Mouse (Mus musculus) intestine, postnatal 0 days (tissue): ENCODE data around the gene 2900026A02Rik. TPM values are rescaled to one million over a fixed set of nuclear protein-coding genes. Genes with fewer than 3 reads are reported as not detected.

Source experiments
- ATAC-seq: fragments of 200-750 bp; cut with Nextera tagmentation; 2 replicates; pipeline ENCODE4 v1.8.0; 2017; ENCODE audit warnings: mild to moderate bottlenecking, moderate TSS enrichment, moderate library complexity
- H3K27ac ChIP-seq: fragments of 300-500 bp; sonication (generic); 2 replicates; pipeline ENCODE4 v1.5.1; 2014; ENCODE audit warnings: mild to moderate bottlenecking, low read depth, low read length, moderate library complexity
- H3K27me3 ChIP-seq: fragments of 300-500 bp; sonication (generic); replicated peaks from 2 replicates; pipeline ENCODE4 v1.6.1; 2014; ENCODE audit warnings: low read length, mixed read lengths; ENCODE audit not compliant: control insufficient read depth, insufficient read depth
- H3K36me3 ChIP-seq: fragments of 300-500 bp; sonication (generic); 2 replicates; pipeline ENCODE4 v1.6.1; 2014; ENCODE audit warnings: mild to moderate bottlenecking, moderate library complexity; ENCODE audit not compliant: control insufficient read depth, insufficient read depth
- H3K4me1 ChIP-seq: fragments of 300-500 bp; sonication (generic); replicated peaks from 2 replicates; pipeline ENCODE4 v1.6.1; 2014; ENCODE audit warnings: antibody characterized with exemption, low read length, mixed read lengths; ENCODE audit not compliant: control insufficient read depth, insufficient read depth
- H3K4me2 ChIP-seq: fragments of 300-500 bp; sonication (generic); replicated peaks from 2 replicates; pipeline ENCODE4 v1.6.1; 2014; ENCODE audit warnings: low read depth, mild to moderate bottlenecking, moderate library complexity
- H3K4me3 ChIP-seq: fragments of 300-500 bp; sonication (generic); 2 replicates; pipeline ENCODE4 v1.5.1; 2014; ENCODE audit warnings: low read depth, low read length
- H3K9ac ChIP-seq: fragments of 300-500 bp; sonication (generic); 2 replicates; pipeline ENCODE4 v1.6.1; 2014; ENCODE audit warnings: mild to moderate bottlenecking, low read depth, low read length
- H3K9me3 ChIP-seq: fragments of 300-500 bp; sonication (generic); 2 replicates; pipeline ENCODE4 v1.6.1; 2016; ENCODE audit warnings: mixed run types; ENCODE audit not compliant: control insufficient read depth
- CTCF ChIP-seq: sonication (generic); IDR thresholded peaks from 2 replicates; pipeline ENCODE4 v1.5.1; 2016; ENCODE audit warnings: low read depth, mild to moderate bottlenecking, control low read depth, antibody characterized with exemption, moderate library complexity
- WGBS: fragments of 180-500 bp; shearing (Covaris S2); extraction: QIAGEN DNeasy Blood & Tissue Kit; methylation state at CpG from one replicate; pipeline ENCODE4 v1.1.7; 2014; 5-methylcytosine and 5-hydroxymethylcytosine counted together
- polyA plus RNA-seq: library from polyadenylated mRNA; unstranded; fragments of >200 nt; fragmentation: Nextera tagmentation; extraction: Ambion mirVana; gene quantifications from 2 replicates; pipeline ENCODE4 v1.2.1, GENCODE M21; 2015

2900026A02Rik gene
- polyA plus RNA-seq, 1 experiment from 2014 or later = 8.0 TPM

GRCm38 (mm10) chr5:113151554-113152103, 69.4 kb downstream of the 2900026A02Rik start:
- H3K27me3 ChIP-seq = no peaks in the 10 kb centered on the region
- H3K9ac ChIP-seq = no peak overlapping the region
- peaks cover 2% of the 10 kb centered on the region; the same call in 1 of the 2 replicates for H3K4me1 ChIP-seq
- peaks cover 5% of the 10 kb centered on the region; the same call in 1 of the 2 replicates for H3K36me3 ChIP-seq
- H3K4me3 ChIP-seq = no peak overlapping the region
- 36% methylated on average over 11 of the region's 11 CpGs for WGBS
- no peaks in the 10 kb centered on the region for H3K9me3 ChIP-seq
- H3K4me2 ChIP-seq = no peak overlapping the region
- H3K27ac ChIP-seq = peak overlapping the region; percentile 58
- TF ChIP-seq CTCF = no peak
- ATAC-seq = no peak

GRCm38 (mm10) chr5:113150871-113151553, 70.0 kb downstream of the 2900026A02Rik start:
- no peak for TF ChIP-seq CTCF
- H3K9ac ChIP-seq = no peak overlapping the region
- peaks cover 5% of the 10 kb centered on the region; the same call in 1 of the 2 replicates for H3K36me3 ChIP-seq
- H3K4me1 ChIP-seq = peaks cover 2% of the 10 kb centered on the region; the same call in 1 of the 2 replicates
- no peak overlapping the region for H3K4me2 ChIP-seq
- H3K27ac ChIP-seq = peak overlapping the region; percentile 58
- 55% methylated on average over 9 of the region's 9 CpGs for WGBS
- no peaks in the 10 kb centered on the region for H3K9me3 ChIP-seq
- no peak overlapping the region for H3K4me3 ChIP-seq
- H3K27me3 ChIP-seq = no peaks in the 10 kb centered on the region
- no peak for ATAC-seq

GRCm38 (mm10) chr5:113149052-113149451, 72.0 kb downstream of the 2900026A02Rik start:
- WGBS = 75% methylated on average over 7 of the region's 7 CpGs
- H3K27me3 ChIP-seq = no peaks in the 10 kb centered on the region
- H3K4me1 ChIP-seq = peaks cover 2% of the 10 kb centered on the region; the same call in 1 of the 2 replicates
- H3K36me3 ChIP-seq = peaks cover 5% of the 10 kb centered on the region; the same call in 1 of the 2 replicates
- TF ChIP-seq CTCF = no peak
- no peaks in the 10 kb centered on the region for H3K9me3 ChIP-seq
- no peak for ATAC-seq
- H3K4me2 ChIP-seq = no peak overlapping the region
- no peak overlapping the region for H3K4me3 ChIP-seq
- H3K27ac ChIP-seq = no peak overlapping the region
- H3K9ac ChIP-seq = no peak overlapping the region

- Histone ChIP-seq H3K4me2 (no peak overlapping the region), H3K36me3 (peaks cover 5% of the 10 kb centered on the region; the same call in 1 of the 2 replicates), H3K4me1 (peaks cover 2% of the 10 kb centered on the region; the same call in 1 of the 2 replicates), H3K27ac (no peak overlapping the region), H3K9ac (no peak overlapping the region), H3K27me3 (no peaks in the 10 kb centered on the region), H3K4me3 (no peak overlapping the region), H3K9me3 (no peaks in the 10 kb centered on the region)
- ATAC-seq = no peak
- no peak for TF ChIP-seq CTCF
- 81% methylated on average over 13 of the region's 13 CpGs for WGBS
These were observed 73.0 kb downstream of the 2900026A02Rik start for GRCm38 (mm10) chr5:113147994-113148471.

- Histone ChIP-seq H3K9me3 (no peaks in the 10 kb centered on the region), H3K36me3 (peaks cover 5% of the 10 kb centered on the region; the same call in 1 of the 2 replicates), H3K9ac (no peak overlapping the region), H3K4me1 (peaks cover 2% of the 10 kb centered on the region; the same call in 1 of the 2 replicates), H3K4me2 (no peak overlapping the region), H3K27me3 (no peaks in the 10 kb centered on the region), H3K4me3 (no peak overlapping the region), H3K27ac (no peak overlapping the region; the same call in 1 of the 2 replicates)
- TF ChIP-seq CTCF = no peak
- WGBS = 69% methylated on average over 2 of the region's 2 CpGs
- no peak for ATAC-seq
These were observed 74.4 kb downstream of the 2900026A02Rik start for GRCm38 (mm10) chr5:113146656-113147055.

GRCm38 (mm10) chr5:113145171-113145570, 75.9 kb downstream of the 2900026A02Rik start:
- Histone ChIP-seq H3K27me3 (no peaks in the 10 kb centered on the region), H3K27ac (peak overlapping the region; percentile 41; the same call in 1 of the 2 replicates), H3K4me1 (peaks cover 2% of the 10 kb centered on the region; the same call in 1 of the 2 replicates), H3K9me3 (no peaks in the 10 kb centered on the region), H3K9ac (no peak overlapping the region), H3K36me3 (no peaks in the 10 kb centered on the region), H3K4me3 (no peak overlapping the region), H3K4me2 (no peak overlapping the region)
- 32% methylated on average over 9 of the region's 9 CpGs for WGBS
- ATAC-seq = no peak
- no peak for TF ChIP-seq CTCF
